Mouse (Mus musculus): ENCODE results near the gene Tmem176b. TPM values are rescaled to one million over a fixed set of nuclear protein-coding genes. Genes with fewer than 3 reads are reported as not detected.

Tmem176b gene
- 97.3 and 116 TPM in 2 replicates for polyA plus RNA-seq (2012; rRNA removed)

DNA sequence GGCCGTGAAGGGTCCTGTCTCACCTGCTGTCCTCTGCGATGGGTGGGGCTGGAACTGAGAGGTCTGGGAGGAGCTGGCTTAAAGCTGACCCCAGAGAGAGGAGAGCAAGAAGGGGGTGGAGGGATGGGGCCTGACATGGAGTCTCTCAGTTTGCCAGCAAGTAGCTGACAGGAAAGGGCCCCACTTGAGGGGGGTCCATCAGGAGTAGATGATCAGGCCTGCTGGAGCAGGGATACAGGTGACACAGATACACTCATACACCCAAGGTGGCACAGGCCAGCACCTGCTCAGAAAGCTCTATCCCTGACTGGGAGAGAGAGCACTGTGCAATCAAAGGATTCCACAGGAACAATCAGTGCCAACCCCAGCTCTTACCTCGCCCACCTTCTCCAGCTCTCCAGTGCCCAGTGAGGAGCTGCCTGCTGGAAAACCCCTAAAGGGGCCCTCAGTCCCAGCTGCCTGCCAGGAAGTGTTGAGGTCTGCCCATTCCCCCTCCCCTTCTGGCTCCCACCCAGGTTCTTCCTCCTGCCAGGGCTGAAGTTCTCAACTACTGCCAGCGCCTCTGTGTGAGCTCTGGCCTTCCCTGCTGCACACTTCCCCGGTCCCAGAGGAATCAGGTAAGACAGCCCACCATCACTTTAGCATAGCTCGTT, at the start of gene Tmem176b:
TSS of gene Tmem176b (minus strand) at position 524 of the 653 bp plus-strand sequence.

DNA sequence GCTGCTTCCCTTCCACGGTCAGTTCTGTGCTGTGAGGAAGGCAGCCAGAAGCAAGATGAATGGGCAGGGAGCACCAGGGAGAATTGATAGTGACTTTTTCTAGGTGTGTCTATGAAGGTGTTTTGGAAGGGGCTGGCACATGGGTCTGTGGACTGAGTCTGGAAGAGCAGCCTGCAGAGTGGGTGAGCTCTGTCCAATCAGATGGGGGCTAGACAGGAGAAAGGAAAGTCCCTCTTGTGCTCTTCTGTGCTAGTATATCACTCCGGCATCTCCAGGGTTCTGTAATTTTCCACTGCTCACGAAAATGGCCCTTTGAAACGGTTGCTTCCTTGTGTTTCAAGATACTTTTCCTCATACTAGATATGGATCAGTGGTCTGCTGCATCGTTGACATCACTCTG, 31.3 kb upstream of the Tmem176b start, which contains the start of gene Aoc1:
TSS of gene Aoc1 (plus strand) at position 301 of the 400 bp plus-strand sequence.

DNA sequence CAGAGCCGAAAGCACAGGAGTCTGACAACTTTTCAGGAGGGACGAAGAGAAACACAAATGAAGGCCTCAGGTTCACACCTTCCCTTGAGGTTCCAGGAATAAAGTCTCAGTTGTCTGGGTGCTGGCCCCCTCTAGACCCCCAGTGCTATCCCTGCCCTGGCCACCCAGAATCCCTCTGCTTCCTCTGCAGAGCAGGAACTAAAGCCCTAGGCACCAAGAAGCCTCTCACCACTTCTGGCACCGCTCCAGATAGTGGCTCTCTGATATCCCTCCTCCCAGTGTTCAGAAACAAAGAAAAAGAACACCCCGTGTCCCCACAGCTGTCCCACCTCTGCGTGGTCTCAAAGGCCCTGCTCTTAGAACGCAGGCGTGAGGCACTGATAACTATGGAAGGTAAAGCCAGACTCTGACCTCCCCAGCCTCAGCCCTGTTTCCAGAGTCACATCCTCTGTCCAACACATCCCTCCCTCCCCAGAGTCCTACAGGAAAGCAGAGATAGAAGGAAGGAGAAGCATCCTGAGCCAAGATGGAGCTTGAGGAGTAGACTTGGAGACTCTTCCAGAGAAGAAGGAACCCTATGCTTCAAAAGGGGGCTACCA, 826 bp downstream of the Tmem176b start, which contains the start of gene Tmem176a:
TSS of gene Tmem176a (plus strand) at position 549 of the 599 bp plus-strand sequence.

Other genes with a start within 250 kb of the Tmem176b start
- 5.9 and 6.6 TPM in 2 replicates for gene Repin1, start 247.6 kb downstream of the Tmem176b start, polyA plus RNA-seq (2012; rRNA removed)
- gene Gm44965, start 247.6 kb downstream of the Tmem176b start, polyA plus RNA-seq (2012; rRNA removed) = not detected in 2 replicates
- 0.93 and 1.00 TPM in 2 replicates for gene Zfp775, start 239.4 kb downstream of the Tmem176b start, polyA plus RNA-seq (2012; rRNA removed)
- 0.24 and 0.33 TPM in 2 replicates for gene AI854703, start 214.7 kb downstream of the Tmem176b start, polyA plus RNA-seq (2012; rRNA removed)
- 1.4 and 1.7 TPM in 2 replicates for gene Gimap8, start 194.3 kb downstream of the Tmem176b start, polyA plus RNA-seq (2012; rRNA removed)
- 8.1 and 8.4 TPM in 2 replicates for gene Gimap9, start 165.4 kb downstream of the Tmem176b start, polyA plus RNA-seq (2012; rRNA removed)
- gene Gimap4, start 156.9 kb downstream of the Tmem176b start, polyA plus RNA-seq (2012; rRNA removed) = 5.8 and 6.2 TPM in 2 replicates
- 4.6 and 5.2 TPM in 2 replicates for gene Gimap6, start 133.3 kb downstream of the Tmem176b start, polyA plus RNA-seq (2012; rRNA removed)
- gene Gm28053, start 122.9 kb downstream of the Tmem176b start, polyA plus RNA-seq (2012; rRNA removed) = 0.37 and 1.2 TPM in 2 replicates
- gene Gimap7, start 122.9 kb downstream of the Tmem176b start, polyA plus RNA-seq (2012; rRNA removed) = 0.06 TPM in 1 of 2 replicates, not detected in the other
- gene Gimap1, start 102.4 kb downstream of the Tmem176b start, polyA plus RNA-seq (2012; rRNA removed) = 1.4 and 1.7 TPM in 2 replicates
- 1.7 TPM in 2 replicates for gene Gimap5, start 95.3 kb downstream of the Tmem176b start, polyA plus RNA-seq (2012; rRNA removed)
- 0.05 TPM in 2 replicates for gene Gimap3, start 70.6 kb downstream of the Tmem176b start, polyA plus RNA-seq (2012; rRNA removed)
- 26.8 and 36.0 TPM in 2 replicates for gene Tmem176a, start 577 bp downstream of the Tmem176b start, polyA plus RNA-seq (2012; rRNA removed)
- 0.03 TPM in 1 of 2 replicates, not detected in the other for gene Aoc1, start 31.4 kb upstream of the Tmem176b start, polyA plus RNA-seq (2012; rRNA removed)
- gene 1600015I10Rik, start 88.4 kb upstream of the Tmem176b start, polyA plus RNA-seq (2012; rRNA removed) = not detected in 2 replicates
- not detected in 2 replicates for gene Doxl2, start 133.5 kb upstream of the Tmem176b start, polyA plus RNA-seq (2012; rRNA removed)
- gene Svs1, start 145.4 kb upstream of the Tmem176b start, polyA plus RNA-seq (2012; rRNA removed) = not detected in 2 replicates
- gene Gpnmb, start 195.1 kb upstream of the Tmem176b start, polyA plus RNA-seq (2012; rRNA removed) = 0.46 and 0.51 TPM in 2 replicates
- 9.2 and 10.6 TPM in 2 replicates for gene Malsu1, start 232.3 kb upstream of the Tmem176b start, polyA plus RNA-seq (2012; rRNA removed)

Data from liver, embryonic 14 days (tissue).